Comparison of ENCODE assay signal across 8 mouse cellular contexts in genomic region chr10:111420195-111420838, GRCm38 (mm10). TPM values are rescaled to one million over a fixed set of nuclear protein-coding genes. Genes with fewer than 3 reads are reported as not detected.
A peak's percentile ranks its signal among the peaks of the same experiment; 100 is the strongest.
DNase-seq lines count a peak whose midpoint lies in the region; ATAC-seq lines count a peak whose summit lies in the region.

No protein-coding gene starts in this region.

- 27% methylated on average over 7 of the region's 7 CpGs for WGBS in neural tube, embryonic 11.5 days
- 13% methylated on average over 7 of the region's 7 CpGs for WGBS in liver, embryonic 13.5 days (ENCODE audit: insufficient replicate concordance)

- H3K4me2 ChIP-seq in neural tube, embryonic 11.5 days (ENCODE audit: low read depth), result peak overlapping the region; percentile 27
- H3K4me2 ChIP-seq in liver, embryonic 13.5 days, result peak overlapping the region; percentile 41

- H3K9me3 ChIP-seq in neural tube, embryonic 11.5 days (ENCODE audit: control insufficient read depth, low read length), result no peaks in the 10 kb centered on the region
- no peaks in the 10 kb centered on the region for H3K9me3 ChIP-seq in liver, embryonic 13.5 days (replicated peaks)

- H3K4me1 ChIP-seq in neural tube, embryonic 11.5 days (ENCODE audit: control insufficient read depth, insufficient read depth, low read length), result peaks cover 7% of the 10 kb centered on the region
- peaks cover 27% of the 10 kb centered on the region for H3K4me1 ChIP-seq in liver, embryonic 13.5 days (replicated peaks)

- no peaks in the 10 kb centered on the region for H3K27me3 ChIP-seq in neural tube, embryonic 11.5 days (ENCODE audit: control insufficient read depth, insufficient read depth, low read length)
- H3K27me3 ChIP-seq in liver, embryonic 13.5 days, result no peaks in the 10 kb centered on the region

- no peak overlapping the region for H3K27ac ChIP-seq in neural tube, embryonic 11.5 days (ENCODE audit: low read depth, low read length)
- no peak overlapping the region for H3K27ac ChIP-seq in liver, embryonic 13.5 days

- peak; percentile 10 to 21 for DNase-seq in cerebellum, postnatal 14 days
- DNase-seq in cerebellum, adult 11 months, result no peak
- DNase-seq in neural tube, embryonic 11.5 days (ENCODE audit: low spot score), result no peak
- DNase-seq in neural tube, embryonic 10.5 days (ENCODE audit: extremely low spot score, low spot score), result no peak
- no peak for DNase-seq in liver, embryonic 13.5 days
- DNase-seq in thymus, postnatal 0 days (ENCODE audit: low spot score), result no peak

- H3K36me3 ChIP-seq in neural tube, embryonic 11.5 days (ENCODE audit: control insufficient read depth, insufficient read depth, low read length), result no peaks in the 10 kb centered on the region
- no peaks in the 10 kb centered on the region for H3K36me3 ChIP-seq in liver, embryonic 13.5 days

- ATAC-seq in neural tube, embryonic 11.5 days (ENCODE audit: insufficient read depth, low FRiP score, low TSS enrichment), result no peak
- ATAC-seq in liver, embryonic 13.5 days (ENCODE audit: low read depth), result no peak
- ATAC-seq in monocyte, adult 5-6 weeks (replicated peaks; ENCODE audit: insufficient number of reproducible peaks, low FRiP score, low TSS enrichment, poor library complexity, severe bottlenecking), result no peak
- no peak for ATAC-seq in megakaryocyte-erythroid progenitor cell, adult 5-6 weeks (replicated peaks; ENCODE audit: low FRiP score, low TSS enrichment, poor library complexity, severe bottlenecking)

- H3K9ac ChIP-seq in neural tube, embryonic 11.5 days (ENCODE audit: low read length), result peak overlapping the region; percentile 29
- H3K9ac ChIP-seq in liver, embryonic 13.5 days, result no peak overlapping the region

- H3K4me3 ChIP-seq in neural tube, embryonic 11.5 days (ENCODE audit: low read depth, low read length), result no peak overlapping the region
- H3K4me3 ChIP-seq in liver, embryonic 13.5 days (replicated peaks), result no peak overlapping the region

RNA-seq across cellular contexts. Expression of gene Nap1l1, which starts 52.7 kb away (rescaled TPM):
- 339 and 344 TPM in 2 replicates for polyA plus RNA-seq in neural tube, embryonic 11.5 days (2014; fragmentation: Nextera tagmentation; extraction: Ambion mirVana)
- polyA plus RNA-seq in liver, embryonic 13.5 days (2015; fragmentation: Nextera tagmentation; extraction: Ambion mirVana), result 163 and 198 TPM in 2 replicates
- total RNA-seq in monocyte, adult 5-6 weeks (2017), result 260 to 307 TPM (median 290 TPM) in 3 replicates
- polyA plus RNA-seq in thymus, postnatal 0 days (2015; fragmentation: Nextera tagmentation; extraction: Ambion mirVana), result 222 and 227 TPM in 2 replicates
- 549 and 560 TPM in 2 replicates for total RNA-seq in megakaryocyte-erythroid progenitor cell, adult 5-6 weeks (2014; fragmentation: Nextera tagmentation)
- 733 and 821 TPM in 2 replicates for total RNA-seq in megakaryocyte-erythroid progenitor cell, adult 5-6 weeks (2017)

Comparison
In these comparisons a context has a peak if more than half of its experiments do, and no peak if none do; other contexts are left out.
1. DNase-seq: peak in cerebellum, postnatal 14 days (2 of 2); none in cerebellum, adult 11 months (single experiment), neural tube, embryonic 11.5 days (single experiment), neural tube, embryonic 10.5 days (single experiment), liver, embryonic 13.5 days (single experiment) and thymus, postnatal 0 days (single experiment).